18 mouse cellular contexts compared by ENCODE assay signal in genomic region chr9:72710060-72710459, GRCm38 (mm10). TPM values are rescaled to one million over a fixed set of nuclear protein-coding genes. Genes with fewer than 3 reads are reported as not detected.
A peak's percentile ranks its signal among the peaks of the same experiment; 100 is the strongest.
DNase-seq lines count a peak whose midpoint lies in the region; ATAC-seq and TF ChIP-seq lines count a peak whose summit lies in the region.
"Had no signal": no experiment of that assay in that cellular context is flagged by ENCODE, and none has a peak within 500 bp of the region (broad histone marks: within the 10 kb centered on the region; RNA-seq: fewer than 3 reads in every experiment).

No protein-coding gene starts in this region.

- H3K4me2 ChIP-seq in forebrain, embryonic 11.5 days (ENCODE audit: low read depth, low read length, severe bottlenecking): no peak overlapping the region
- H3K4me2 ChIP-seq in forebrain, embryonic 16.5 days (ENCODE audit: low read length): no peak overlapping the region
- H3K4me2 ChIP-seq in heart, embryonic 16.5 days (ENCODE audit: low read depth, low read length): no peak overlapping the region
- H3K4me2 ChIP-seq in embryonic facial prominence, embryonic 14.5 days (ENCODE audit: low read depth, low read length): no peak overlapping the region
- H3K4me2 ChIP-seq in limb, embryonic 15.5 days: no peak overlapping the region
- H3K4me2 ChIP-seq: forebrain, embryonic 13.5 days; hindbrain, embryonic 14.5 days; intestine, embryonic 15.5 days had no signal

- ATAC-seq in forebrain, embryonic 11.5 days (replicated peaks; ENCODE audit: low FRiP score): no peak
- ATAC-seq in forebrain, embryonic 16.5 days: no peak
- 0 out of 2 replicates have a peak, but pooled peaks have one; percentile 19 for ATAC-seq in heart, embryonic 16.5 days (replicated peaks; ENCODE audit: extremely low read depth, insufficient read depth, low FRiP score)
- ATAC-seq in embryonic facial prominence, embryonic 14.5 days (ENCODE audit: low read depth): peak; percentile 50; the same call in 1 of the 2 replicates
- ATAC-seq in limb, embryonic 15.5 days (ENCODE audit: insufficient number of reproducible peaks, low FRiP score, low TSS enrichment, low read depth): no peak
- ATAC-seq: forebrain, embryonic 13.5 days; intestine, embryonic 15.5 days had no signal

- no peak overlapping the region for H3K4me3 ChIP-seq in forebrain, embryonic 11.5 days (ENCODE audit: low read depth, low read length)
- no peak overlapping the region for H3K4me3 ChIP-seq in forebrain, embryonic 16.5 days (replicated peaks; ENCODE audit: low read length)
- no peak overlapping the region for H3K4me3 ChIP-seq in heart, embryonic 16.5 days (ENCODE audit: low read length)
- no peak overlapping the region for H3K4me3 ChIP-seq in heart, adult 2 months
- H3K4me3 ChIP-seq in embryonic facial prominence, embryonic 14.5 days (ENCODE audit: low read depth, low read length): no peak overlapping the region
- no peak overlapping the region for H3K4me3 ChIP-seq in limb, embryonic 15.5 days
- H3K4me3 ChIP-seq: forebrain, embryonic 13.5 days; hindbrain, embryonic 10.5 days; intestine, embryonic 15.5 days had no signal

- H3K36me3 ChIP-seq in forebrain, embryonic 11.5 days (ENCODE audit: control insufficient read depth, insufficient read depth, low read length): peaks cover 9% of the 10 kb centered on the region; the same call in 1 of the 2 replicates
- peaks cover 23% of the 10 kb centered on the region for H3K36me3 ChIP-seq in forebrain, embryonic 16.5 days (ENCODE audit: control insufficient read depth, insufficient read depth)
- H3K36me3 ChIP-seq in heart, embryonic 16.5 days (ENCODE audit: control insufficient read depth, insufficient read depth): peaks cover 61% of the 10 kb centered on the region
- peaks cover 45% of the 10 kb centered on the region for H3K36me3 ChIP-seq in heart, adult 2 months (ENCODE audit: control insufficient read depth, insufficient read depth, low read length)
- H3K36me3 ChIP-seq in embryonic facial prominence, embryonic 14.5 days (ENCODE audit: control insufficient read depth, insufficient read depth, low read length): peaks cover 91% of the 10 kb centered on the region
- H3K36me3 ChIP-seq in limb, embryonic 15.5 days: peaks cover 78% of the 10 kb centered on the region

- no peak for TF ChIP-seq POLR2A in heart, adult 2 months (IDR thresholded peaks at IDR 0.05; ENCODE audit: insufficient read depth, low read depth, low read length)

- no peak for TF ChIP-seq CTCF in heart, adult 2 months (IDR thresholded peaks at IDR 0.05)

- H3K9me3 ChIP-seq in forebrain, embryonic 11.5 days (ENCODE audit: control insufficient read depth, low read length): no peaks in the 10 kb centered on the region
- no peaks in the 10 kb centered on the region for H3K9me3 ChIP-seq in forebrain, embryonic 16.5 days (ENCODE audit: control insufficient read depth, low read length)
- no peaks in the 10 kb centered on the region for H3K9me3 ChIP-seq in heart, embryonic 16.5 days (replicated peaks; ENCODE audit: control insufficient read depth, low read length)
- no peaks in the 10 kb centered on the region for H3K9me3 ChIP-seq in embryonic facial prominence, embryonic 14.5 days (ENCODE audit: control insufficient read depth, low read length)
- no peaks in the 10 kb centered on the region for H3K9me3 ChIP-seq in limb, embryonic 15.5 days
- H3K9me3 ChIP-seq: forebrain, embryonic 13.5 days; hindbrain, embryonic 10.5 days; intestine, embryonic 15.5 days had no signal

- no peak for TF ChIP-seq EP300 in heart, adult 2 months (IDR thresholded peaks at IDR 0.05; ENCODE audit: insufficient read depth, low read depth, low read length)

- intact Hi-C loops in heart, adult 2 months (cut with DNase I): no loop called here

- H3K9ac ChIP-seq in forebrain, embryonic 11.5 days (ENCODE audit: low read length): no peak overlapping the region
- H3K9ac ChIP-seq in forebrain, embryonic 16.5 days (replicated peaks; ENCODE audit: low read depth, low read length): no peak overlapping the region
- no peak overlapping the region for H3K9ac ChIP-seq in heart, embryonic 16.5 days (ENCODE audit: low read length)
- H3K9ac ChIP-seq in heart, adult 2 months (ENCODE audit: low read depth, low read length): no peak overlapping the region
- H3K9ac ChIP-seq in embryonic facial prominence, embryonic 14.5 days (ENCODE audit: low read depth, low read length): no peak overlapping the region
- H3K9ac ChIP-seq in limb, embryonic 15.5 days: no peak overlapping the region
- H3K9ac ChIP-seq: forebrain, embryonic 13.5 days; hindbrain, embryonic 14.5 days; intestine, embryonic 15.5 days had no signal

- H3K4me1 ChIP-seq in forebrain, embryonic 11.5 days (replicated peaks; ENCODE audit: control insufficient read depth, insufficient read depth, low read length): no peaks in the 10 kb centered on the region
- no peaks in the 10 kb centered on the region for H3K4me1 ChIP-seq in forebrain, embryonic 16.5 days (replicated peaks; ENCODE audit: control insufficient read depth, insufficient read depth, low read length)
- peaks cover 10% of the 10 kb centered on the region for H3K4me1 ChIP-seq in heart, embryonic 16.5 days (ENCODE audit: control insufficient read depth, insufficient read depth, low read length)
- H3K4me1 ChIP-seq in heart, adult 2 months (ENCODE audit: control insufficient read depth, insufficient read depth, low read length): peaks cover 6% of the 10 kb centered on the region
- 0 out of 2 replicates have a peak, but pooled peaks cover 5% of the 10 kb centered on the region for H3K4me1 ChIP-seq in embryonic facial prominence, embryonic 14.5 days (ENCODE audit: control insufficient read depth, insufficient read depth, low read length)
- 0 out of 2 replicates have a peak, but pooled peaks cover 7% of the 10 kb centered on the region for H3K4me1 ChIP-seq in limb, embryonic 15.5 days
- H3K4me1 ChIP-seq: forebrain, embryonic 13.5 days; hindbrain, embryonic 10.5 days; intestine, embryonic 15.5 days had no signal

- peak; percentile 32 for DNase-seq in forebrain, embryonic 11.5 days (ENCODE audit: low spot score)
- no peak for DNase-seq in heart, adult 2 months
- DNase-seq in embryonic facial prominence, embryonic 14.5 days (ENCODE audit: low spot score): no peak
- DNase-seq in cerebellum, adult 8-10 months: no peak
- no peak for DNase-seq in layer of hippocampus, adult 11-12 months (ENCODE audit: low spot score)
- DNase-seq: adrenal gland, postnatal 14 days; cerebellum, adult 11-12 months; cerebellum, postnatal 25 days; gastrocnemius, postnatal 10 days; heart, postnatal 14 days; kidney, adult 18-20 months had no signal

- peaks cover 5% of the 10 kb centered on the region for H3K79me2 ChIP-seq in heart, adult 2 months (replicated peaks; ENCODE audit: control insufficient read depth, insufficient read depth, low read length)

- WGBS in forebrain, embryonic 11.5 days: 83% methylated on average over 5 of the region's 5 CpGs
- 82% methylated on average over 5 of the region's 5 CpGs for WGBS in forebrain, embryonic 16.5 days
- WGBS in heart, embryonic 16.5 days: 79% methylated on average over 5 of the region's 5 CpGs
- 66% methylated on average over 5 of the region's 5 CpGs for WGBS in heart, adult 2 months
- WGBS in embryonic facial prominence, embryonic 14.5 days: 49% methylated on average over 5 of the region's 5 CpGs
- WGBS in limb, embryonic 15.5 days: 53% methylated on average over 5 of the region's 5 CpGs

- no peak overlapping the region for H3K27ac ChIP-seq in forebrain, embryonic 11.5 days (ENCODE audit: low read depth, low read length)
- H3K27ac ChIP-seq in forebrain, embryonic 16.5 days (ENCODE audit: low read length): no peak overlapping the region
- no peak overlapping the region for H3K27ac ChIP-seq in heart, embryonic 16.5 days (ENCODE audit: low read length)
- H3K27ac ChIP-seq in heart, adult 2 months: no peak overlapping the region
- H3K27ac ChIP-seq in embryonic facial prominence, embryonic 14.5 days (replicated peaks; ENCODE audit: low read depth, low read length): peak overlapping the region; percentile 52
- 0 out of 2 replicates have a peak overlapping the region, but pooled peaks have one; percentile 17 for H3K27ac ChIP-seq in limb, embryonic 15.5 days
- H3K27ac ChIP-seq: forebrain, embryonic 13.5 days; hindbrain, embryonic 10.5 days; hindbrain, embryonic 14.5 days; intestine, embryonic 15.5 days had no signal

- H3K27me3 ChIP-seq in forebrain, embryonic 11.5 days (ENCODE audit: control insufficient read depth, insufficient read depth, low read length): no peaks in the 10 kb centered on the region
- no peaks in the 10 kb centered on the region for H3K27me3 ChIP-seq in forebrain, embryonic 16.5 days (replicated peaks; ENCODE audit: control insufficient read depth, insufficient read depth, low read length)
- H3K27me3 ChIP-seq in heart, embryonic 16.5 days (ENCODE audit: control insufficient read depth, insufficient read depth, low read length): no peaks in the 10 kb centered on the region
- no peaks in the 10 kb centered on the region for H3K27me3 ChIP-seq in heart, adult 2 months (ENCODE audit: control insufficient read depth, insufficient read depth, low read length)
- no peaks in the 10 kb centered on the region for H3K27me3 ChIP-seq in embryonic facial prominence, embryonic 14.5 days (replicated peaks; ENCODE audit: control insufficient read depth, insufficient read depth, low read length)
- H3K27me3 ChIP-seq in limb, embryonic 15.5 days: no peaks in the 10 kb centered on the region
- H3K27me3 ChIP-seq: forebrain, embryonic 13.5 days; intestine, embryonic 15.5 days had no signal

RNA-seq across cellular contexts. Expression of gene Nedd4, which starts 47.9 kb away (rescaled TPM):
- 781 and 793 TPM in 2 replicates for polyA plus RNA-seq in forebrain, embryonic 11.5 days (2014; fragmentation: Nextera tagmentation; extraction: Ambion mirVana)
- 415 and 474 TPM in 2 replicates for polyA plus RNA-seq in forebrain, embryonic 16.5 days (2015; fragmentation: Nextera tagmentation; extraction: Ambion mirVana)
- polyA plus RNA-seq in heart, embryonic 16.5 days (2015; fragmentation: Nextera tagmentation; extraction: Ambion mirVana): 428 and 482 TPM in 2 replicates
- 100 to 1,000 TPM; 317 to 357 TPM for total RNA-seq in heart, adult 2 months (2021)
- polyA plus RNA-seq in heart, adult 2 months (2012; rRNA removed): 129 and 289 TPM in 2 replicates
- polyA plus RNA-seq in embryonic facial prominence, embryonic 14.5 days (2014; fragmentation: Nextera tagmentation; extraction: Ambion mirVana): 649 and 733 TPM in 2 replicates
- polyA plus RNA-seq in limb, embryonic 15.5 days (2015; fragmentation: Nextera tagmentation; extraction: Ambion mirVana): 569 and 579 TPM in 2 replicates

Comparison
In these comparisons a context has a peak if more than half of its experiments do, and no peak if none do; other contexts are left out.
1. ATAC-seq: peak in heart, embryonic 16.5 days (single experiment) and embryonic facial prominence, embryonic 14.5 days (single experiment); none in forebrain, embryonic 11.5 days (single experiment), forebrain, embryonic 16.5 days (single experiment) and limb, embryonic 15.5 days (single experiment).
2. H3K27ac ChIP-seq: peak in embryonic facial prominence, embryonic 14.5 days (single experiment) and limb, embryonic 15.5 days (single experiment); none in forebrain, embryonic 11.5 days (single experiment), forebrain, embryonic 16.5 days (single experiment), heart, embryonic 16.5 days (single experiment) and heart, adult 2 months (single experiment).